Mouse (Mus musculus): ENCODE results near the gene Cacna2d2.
"Not testable (repeated sequence)": the region's sequence is repeated elsewhere in the genome, so short reads cannot be mapped to it uniquely, and the experiment has no call there.

The Cacna2d2 gene

DNA sequence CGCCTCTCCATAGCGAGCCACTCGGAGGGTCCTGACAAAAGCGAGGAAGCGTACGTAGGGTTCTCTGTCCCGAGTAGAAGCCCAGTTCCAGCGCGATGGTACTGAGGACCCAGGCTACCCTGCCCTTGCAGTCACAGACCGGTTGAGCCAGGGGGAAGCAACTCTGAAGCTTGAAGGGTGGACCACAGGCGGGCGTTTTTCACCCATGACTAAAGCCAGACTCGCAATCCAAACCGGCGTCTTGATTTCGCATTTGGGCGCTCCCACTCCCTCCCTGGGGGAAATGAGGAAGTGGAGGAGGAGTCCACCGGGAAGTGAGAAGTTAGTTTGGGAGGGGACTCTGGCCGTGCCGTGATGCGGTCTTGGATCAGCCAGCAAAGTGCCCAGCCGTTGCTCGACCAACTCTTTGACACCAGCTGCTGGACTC lies 155.6 kb downstream of the Cacna2d2 start:
- DNase-seq (ENCODE audit: low spot score), result no peak

DNA sequence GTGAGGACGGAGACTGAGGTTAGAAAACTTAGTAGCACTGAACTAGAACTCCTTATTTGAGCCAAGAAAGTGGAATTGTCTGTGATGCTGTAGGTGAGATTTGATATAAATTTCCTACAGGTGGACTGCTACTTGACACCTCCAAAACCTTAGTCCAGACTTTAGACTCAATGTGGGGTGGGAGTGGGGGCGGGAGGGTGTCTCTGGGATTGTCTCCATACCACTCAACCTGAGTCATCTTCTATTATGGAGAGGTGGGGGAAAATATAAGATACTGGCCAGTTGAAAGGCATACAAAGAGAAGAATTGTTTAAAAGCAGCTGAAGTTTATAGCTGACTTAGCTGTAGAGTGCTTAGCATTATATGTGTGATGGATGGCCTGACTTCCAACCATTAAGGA lies 156.3 kb downstream of the Cacna2d2 start:
- DNase-seq (ENCODE audit: low spot score), result no peak

DNA sequence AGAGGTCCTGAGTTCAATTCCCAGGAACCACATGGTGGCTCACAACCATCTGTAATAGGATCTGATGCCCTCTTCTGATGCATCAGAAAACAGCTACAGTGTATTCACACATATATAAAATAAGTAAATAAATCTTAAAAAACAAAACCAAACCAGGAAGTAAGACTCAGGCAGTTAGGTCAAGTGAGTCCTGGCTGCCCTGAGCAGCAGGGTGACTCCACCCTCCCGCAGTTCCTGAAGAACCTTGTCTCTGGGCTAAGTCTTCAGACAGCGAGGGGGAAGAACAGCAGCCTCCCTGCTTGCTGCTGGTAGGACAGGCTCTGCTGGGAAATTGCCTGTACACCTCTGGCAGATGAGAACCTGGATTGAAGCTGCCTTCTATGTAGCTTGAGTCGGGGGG lies 156.9 kb downstream of the Cacna2d2 start:
- DNase-seq (ENCODE audit: low spot score), result no peak

DNA sequence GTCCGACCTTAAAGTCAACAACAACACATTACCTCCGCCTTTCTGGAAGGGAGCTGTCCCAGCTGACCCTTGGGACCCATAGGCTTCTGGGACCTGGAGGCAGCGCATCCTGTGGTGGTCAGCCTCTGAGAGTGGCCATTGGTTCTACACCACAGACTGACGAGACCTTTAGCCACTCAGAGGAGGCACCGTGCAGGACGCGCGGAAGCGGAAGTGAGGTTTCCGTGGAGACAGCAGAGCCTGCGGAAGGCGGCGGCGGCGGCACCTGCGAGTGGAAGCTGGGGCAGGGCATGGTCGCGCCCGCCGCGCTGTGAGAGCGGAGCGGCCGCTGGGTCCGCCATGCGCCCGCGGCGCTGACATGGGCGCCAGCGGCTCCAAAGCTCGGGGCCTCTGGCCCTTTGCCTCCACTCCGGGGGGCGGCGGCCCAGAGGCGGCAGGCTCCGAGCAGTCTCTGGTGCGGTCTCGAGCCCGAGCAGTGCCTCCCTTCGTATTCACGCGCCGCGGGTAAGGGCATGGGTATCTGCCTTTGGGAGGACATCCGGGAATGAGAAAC lies 163.7 kb downstream of the Cacna2d2 start, which contains the start of gene Tusc2:
TSS of gene Tusc2 (plus strand) at position 227 of the 553 bp plus-strand sequence.
- peak; percentile 90 for DNase-seq (ENCODE audit: low spot score)

DNA sequence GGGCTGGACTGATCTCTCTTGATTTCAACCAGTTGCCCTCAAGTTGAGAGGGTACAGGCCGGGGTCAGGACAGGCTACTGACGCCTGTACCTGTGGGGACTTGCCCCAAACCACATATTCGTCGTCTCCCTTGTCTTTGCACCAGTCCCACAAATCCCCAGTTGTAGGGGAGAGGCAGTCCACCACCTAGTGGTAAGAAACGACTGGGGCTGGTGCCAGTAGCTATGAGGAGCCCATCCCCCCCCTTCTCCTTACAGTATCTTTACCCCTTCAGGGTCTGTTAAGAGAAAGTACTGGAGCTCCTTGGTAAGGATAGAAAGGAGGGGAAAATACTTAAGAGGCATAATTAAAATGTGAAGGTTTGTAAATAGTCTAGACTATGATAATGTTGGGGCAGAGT lies 166.1 kb downstream of the Cacna2d2 start:
- DNase-seq (ENCODE audit: low spot score), result not testable (repeated sequence)

DNA sequence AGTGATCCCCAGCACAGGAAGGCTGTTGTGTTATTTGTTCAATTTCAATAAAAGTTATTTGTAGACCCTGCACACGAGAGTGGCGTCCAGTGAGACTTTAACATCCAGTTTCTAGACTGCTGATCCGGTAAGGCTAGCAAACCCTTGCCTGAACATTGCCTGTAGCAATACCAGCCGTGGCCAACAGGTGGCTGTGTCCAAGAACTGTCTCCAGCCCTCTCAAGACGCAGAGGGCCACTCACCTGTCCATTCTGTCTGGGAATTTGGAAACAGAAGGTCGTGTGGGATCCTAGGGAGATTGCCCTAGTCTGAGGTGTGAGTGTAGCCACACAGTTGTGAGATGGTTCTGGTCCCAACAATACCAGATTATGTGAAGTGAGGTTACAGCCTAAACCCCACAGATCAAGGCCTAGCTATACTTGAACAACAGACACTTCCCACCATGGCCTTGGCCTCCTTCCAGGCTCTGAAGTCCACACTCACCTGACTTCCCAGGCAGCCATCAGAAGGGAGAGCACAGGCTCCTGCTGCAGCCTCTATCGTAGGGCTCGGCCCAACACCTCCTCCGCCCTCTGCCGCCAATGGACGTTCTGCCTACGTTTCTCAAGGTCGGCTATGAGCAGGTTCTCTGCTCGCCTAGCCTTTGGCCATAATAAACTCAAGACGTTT lies 166.8 kb downstream of the Cacna2d2 start:
- peak; percentile 85 for DNase-seq (ENCODE audit: low spot score)

DNA sequence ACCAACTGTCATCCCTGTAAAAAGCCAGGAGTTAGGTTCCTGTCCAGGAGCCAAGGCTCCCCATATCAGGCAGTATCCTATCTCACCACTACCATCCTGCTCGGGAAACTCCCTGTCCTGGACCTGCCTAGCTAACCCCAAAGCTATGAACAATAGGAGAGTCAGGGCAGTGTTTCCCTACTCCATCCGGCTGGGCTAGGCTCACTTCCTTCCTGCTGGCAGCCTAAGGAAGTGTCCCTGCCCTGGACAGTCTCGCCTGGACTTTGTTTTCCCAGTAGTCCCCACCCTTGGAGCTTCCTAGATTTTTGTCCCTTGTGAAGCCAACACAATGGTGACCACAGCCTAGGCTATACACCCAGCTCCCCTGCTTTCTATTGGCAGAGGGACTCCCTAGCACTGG lies 167.4 kb downstream of the Cacna2d2 start:
- DNase-seq (ENCODE audit: low spot score), result no peak

DNA sequence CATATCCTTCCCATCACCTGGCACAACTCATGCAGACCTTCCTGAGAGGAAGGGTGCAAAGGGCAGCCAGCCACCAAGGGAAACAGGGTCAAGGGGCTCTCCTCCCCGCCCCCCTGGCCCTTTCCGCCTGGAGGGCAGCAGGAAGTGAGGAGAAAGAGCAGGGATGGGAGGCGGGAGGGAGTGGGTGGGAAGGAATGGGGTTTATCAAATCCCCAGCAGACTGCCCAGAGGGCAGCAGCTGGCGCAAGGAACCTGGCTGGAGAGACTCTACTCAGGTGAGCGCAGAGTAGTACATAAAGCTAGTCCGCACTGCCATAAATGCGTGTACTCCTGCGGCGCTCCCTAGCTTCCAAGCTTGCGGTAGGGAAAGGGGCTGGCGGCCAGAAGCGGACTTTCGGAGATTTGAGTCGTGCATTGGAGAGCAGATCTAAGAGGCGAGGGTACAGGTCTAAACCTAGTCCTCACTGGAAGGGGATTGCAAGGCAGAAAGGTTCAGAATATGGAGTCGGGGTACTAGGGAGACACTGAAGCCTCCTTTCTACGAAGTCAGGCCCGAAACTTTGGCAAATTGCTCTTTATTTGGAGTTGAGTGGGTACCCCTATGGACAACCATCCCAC lies 168.4 kb downstream of the Cacna2d2 start, which contains the start of gene Hyal2:
TSS of gene Hyal2 (plus strand) at position 244 of the 618 bp plus-strand sequence.
- no peak for DNase-seq (ENCODE audit: low spot score)

DNA sequence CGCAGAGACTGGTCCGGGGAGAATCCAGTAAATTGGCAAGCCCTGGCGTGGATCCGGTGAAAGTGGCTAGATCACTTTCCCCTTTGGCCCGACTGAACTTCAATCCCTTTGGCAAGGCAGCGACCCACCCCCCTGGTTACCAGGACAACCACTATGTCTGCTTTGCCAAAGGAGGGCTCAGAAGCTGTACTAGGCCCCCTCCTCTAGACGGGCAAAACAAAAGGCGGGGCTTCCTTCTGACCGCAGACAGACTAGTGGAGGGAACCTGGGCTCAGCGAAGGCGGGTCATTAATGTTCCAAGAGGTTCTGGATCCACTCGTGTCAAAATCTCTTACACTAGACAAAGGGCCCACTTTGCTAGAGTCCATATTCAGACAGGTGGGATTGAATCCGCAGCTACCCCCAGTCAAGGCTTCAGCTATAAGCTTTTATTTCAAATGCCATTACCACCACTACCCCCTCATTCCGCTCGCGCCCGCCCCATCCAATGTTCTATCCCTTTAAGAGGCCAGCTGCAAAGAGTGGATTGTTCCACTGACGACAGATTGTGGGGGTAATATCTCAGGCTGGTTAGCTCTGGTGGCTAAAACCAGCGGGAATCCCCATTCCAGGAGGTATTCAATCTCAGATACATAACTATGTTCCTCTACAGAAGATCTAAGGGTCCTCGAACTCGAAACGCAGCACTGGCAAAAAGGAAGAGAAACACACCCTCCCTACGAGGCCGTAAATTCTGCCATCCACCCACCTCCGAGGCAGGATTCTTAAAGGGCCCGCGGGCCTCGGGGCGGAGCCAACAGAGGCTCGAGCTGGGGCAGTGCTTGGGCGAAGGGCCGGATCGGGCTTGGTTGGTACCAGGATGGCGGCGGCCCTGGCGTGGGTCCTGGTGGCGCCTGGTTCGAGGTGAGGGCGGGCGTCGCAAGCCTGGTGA lies 169.2 kb downstream of the Cacna2d2 start:
- DNase-seq (ENCODE audit: low spot score), result peak; percentile 89

DNA sequence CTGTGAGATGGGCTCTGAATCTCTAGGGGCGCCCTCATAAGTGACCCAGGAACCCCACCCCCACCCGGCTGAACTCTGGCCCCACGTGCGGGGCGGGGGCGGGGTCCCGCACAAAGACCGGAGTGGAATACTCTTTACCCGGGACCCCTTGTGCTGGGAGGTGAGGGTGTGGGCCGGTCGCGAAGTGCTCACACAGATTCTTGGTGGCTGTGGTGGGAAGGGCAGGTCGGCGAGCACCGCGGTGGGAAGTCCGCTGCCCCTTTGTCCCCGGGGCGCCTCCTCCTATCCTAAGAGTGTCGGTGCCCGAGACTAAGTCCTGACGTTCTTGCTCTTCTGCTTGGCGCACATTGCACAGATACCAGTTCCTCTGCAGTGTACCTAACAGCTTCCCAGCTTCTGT lies 169.9 kb downstream of the Cacna2d2 start:
- no peak for DNase-seq (ENCODE audit: low spot score)

DNA sequence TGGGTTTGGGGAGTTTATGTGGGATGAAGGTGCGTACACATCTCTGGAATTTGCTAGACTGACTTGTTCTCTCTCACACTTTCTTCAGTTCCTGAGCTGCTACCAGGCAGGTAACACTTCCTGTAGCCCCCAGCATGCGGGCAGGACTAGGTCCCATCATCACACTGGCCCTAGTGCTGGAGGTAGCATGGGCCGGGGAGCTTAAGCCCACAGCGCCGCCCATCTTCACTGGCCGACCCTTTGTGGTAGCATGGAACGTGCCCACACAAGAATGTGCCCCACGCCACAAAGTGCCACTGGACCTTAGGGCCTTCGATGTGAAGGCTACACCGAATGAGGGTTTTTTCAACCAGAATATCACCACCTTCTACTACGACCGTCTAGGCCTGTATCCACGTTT lies 170.6 kb downstream of the Cacna2d2 start:
- no peak for DNase-seq (ENCODE audit: low spot score)

DNA sequence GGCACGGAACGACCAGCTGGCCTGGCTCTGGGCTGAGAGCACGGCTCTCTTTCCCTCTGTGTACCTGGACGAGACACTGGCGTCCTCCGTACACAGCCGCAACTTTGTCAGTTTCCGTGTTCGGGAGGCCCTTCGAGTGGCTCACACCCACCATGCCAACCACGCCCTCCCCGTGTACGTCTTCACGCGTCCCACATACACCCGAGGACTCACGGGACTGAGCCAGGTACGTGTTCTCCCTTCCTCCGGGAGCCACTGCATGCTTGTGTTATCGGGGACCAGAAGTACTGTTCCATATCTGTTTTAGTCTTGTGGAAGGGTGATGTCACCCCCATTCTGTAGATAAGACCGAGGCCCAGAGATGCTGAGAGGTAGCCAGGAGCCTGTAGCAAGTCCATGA lies 171.4 kb downstream of the Cacna2d2 start:
- peak; percentile 80 for DNase-seq (ENCODE audit: low spot score)

DNA sequence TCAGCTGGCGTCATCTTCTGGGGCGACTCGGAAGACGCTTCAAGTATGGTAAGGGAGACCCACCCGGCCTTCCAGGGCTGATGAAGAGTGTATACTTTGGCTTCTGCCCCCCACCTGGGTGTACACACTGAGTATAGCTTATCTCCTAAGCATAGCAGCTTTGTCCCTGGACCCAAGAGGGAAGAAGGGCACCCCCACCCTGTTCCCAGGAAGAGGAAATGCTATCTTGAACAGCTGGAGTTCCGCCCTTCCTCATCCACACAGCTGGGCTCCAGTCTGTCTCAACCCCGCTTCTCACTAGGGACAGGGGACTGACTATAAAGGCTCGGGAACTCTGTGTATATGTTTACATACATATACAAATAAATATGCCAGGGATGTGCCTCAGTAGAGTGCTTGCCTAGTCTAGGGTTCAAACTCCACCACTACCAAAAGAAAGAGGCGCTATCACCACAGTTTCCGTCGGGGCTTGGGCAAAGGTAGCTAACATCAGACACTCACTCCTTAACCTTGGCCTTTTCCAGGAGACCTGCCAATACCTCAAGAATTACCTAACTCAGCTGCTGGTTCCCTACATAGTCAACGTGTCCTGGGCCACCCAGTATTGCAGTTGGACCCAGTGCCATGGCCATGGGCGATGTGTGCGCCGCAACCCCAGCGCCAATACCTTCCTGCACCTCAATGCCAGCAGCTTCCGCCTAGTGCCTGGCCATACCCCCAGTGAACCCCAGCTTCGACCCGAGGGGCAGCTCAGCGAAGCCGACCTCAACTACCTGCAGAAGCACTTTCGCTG lies 172.3 kb downstream of the Cacna2d2 start:
- no peak for DNase-seq (ENCODE audit: low spot score)

DNA sequence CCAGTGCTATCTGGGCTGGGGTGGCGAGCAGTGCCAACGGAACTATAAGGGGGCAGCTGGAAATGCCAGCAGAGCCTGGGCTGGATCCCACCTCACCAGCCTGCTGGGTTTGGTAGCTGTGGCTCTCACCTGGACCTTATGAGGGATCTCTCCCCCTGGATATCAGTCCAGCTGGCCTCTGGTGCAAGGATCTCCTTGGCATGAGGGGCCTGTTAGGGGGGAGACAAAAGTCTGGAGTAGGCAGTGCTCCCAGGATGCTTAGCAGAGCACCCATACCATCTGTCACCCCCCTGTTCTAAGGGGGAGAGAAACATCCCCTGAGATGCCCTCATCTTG lies 172.9 kb downstream of the Cacna2d2 start:
- DNase-seq (ENCODE audit: low spot score), result no peak

DNA sequence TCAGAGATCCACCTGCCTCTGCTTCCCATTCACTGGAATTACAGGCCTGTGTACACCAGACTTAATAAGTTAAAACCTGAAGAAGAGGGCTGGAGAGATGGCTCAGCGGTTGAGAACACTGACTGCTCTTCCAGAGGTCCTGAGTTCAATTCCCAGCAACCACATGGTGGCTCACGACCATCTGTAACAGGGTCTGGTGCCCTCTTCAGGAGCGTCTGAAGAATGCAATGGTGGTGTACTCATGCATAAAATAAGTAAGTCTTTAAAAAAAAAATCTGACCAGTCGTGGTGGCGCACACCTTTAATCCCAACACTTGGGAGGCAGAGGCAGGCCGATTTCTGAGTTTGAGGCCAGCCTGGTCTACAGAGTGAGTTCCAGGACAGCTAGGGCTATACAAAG lies 174.4 kb downstream of the Cacna2d2 start:
- DNase-seq (ENCODE audit: low spot score), result not testable (repeated sequence)

DNA sequence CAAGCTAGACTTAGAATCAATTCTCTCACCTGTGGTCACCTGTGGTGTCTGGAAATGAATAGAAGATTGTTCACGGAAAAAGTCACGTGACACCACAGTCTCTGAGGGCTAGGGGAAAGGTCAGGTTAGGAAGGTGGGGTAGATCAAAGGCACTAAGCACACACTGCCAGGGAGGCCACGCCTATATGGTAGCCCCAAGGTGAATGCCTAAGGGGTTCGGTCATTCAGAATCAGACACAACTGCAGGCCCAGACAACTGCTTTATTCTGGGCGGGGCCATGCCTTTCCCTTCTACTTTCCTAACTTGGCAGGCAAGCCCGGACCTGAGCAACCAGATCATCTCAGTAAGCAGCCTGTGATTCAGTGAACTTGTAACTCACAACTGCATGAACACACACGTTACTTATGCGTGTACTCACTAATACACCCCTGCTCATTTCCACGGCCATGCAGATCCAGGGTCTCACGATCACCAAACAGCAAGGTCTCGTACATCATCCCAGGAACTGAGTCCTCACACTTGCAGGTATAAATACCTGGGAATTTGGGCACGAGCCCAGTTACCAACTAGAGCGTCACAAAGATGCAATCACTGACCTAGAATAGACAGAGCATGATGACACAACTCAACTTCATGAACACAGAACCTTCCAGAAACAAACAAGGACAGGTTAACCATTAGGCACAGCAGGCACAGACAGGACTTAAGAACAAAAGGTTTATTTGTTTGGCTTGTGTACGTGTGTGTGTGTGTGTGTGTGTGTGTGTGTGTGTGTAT lies 176.4 kb downstream of the Cacna2d2 start:
- no peak for DNase-seq (ENCODE audit: low spot score)

DNA sequence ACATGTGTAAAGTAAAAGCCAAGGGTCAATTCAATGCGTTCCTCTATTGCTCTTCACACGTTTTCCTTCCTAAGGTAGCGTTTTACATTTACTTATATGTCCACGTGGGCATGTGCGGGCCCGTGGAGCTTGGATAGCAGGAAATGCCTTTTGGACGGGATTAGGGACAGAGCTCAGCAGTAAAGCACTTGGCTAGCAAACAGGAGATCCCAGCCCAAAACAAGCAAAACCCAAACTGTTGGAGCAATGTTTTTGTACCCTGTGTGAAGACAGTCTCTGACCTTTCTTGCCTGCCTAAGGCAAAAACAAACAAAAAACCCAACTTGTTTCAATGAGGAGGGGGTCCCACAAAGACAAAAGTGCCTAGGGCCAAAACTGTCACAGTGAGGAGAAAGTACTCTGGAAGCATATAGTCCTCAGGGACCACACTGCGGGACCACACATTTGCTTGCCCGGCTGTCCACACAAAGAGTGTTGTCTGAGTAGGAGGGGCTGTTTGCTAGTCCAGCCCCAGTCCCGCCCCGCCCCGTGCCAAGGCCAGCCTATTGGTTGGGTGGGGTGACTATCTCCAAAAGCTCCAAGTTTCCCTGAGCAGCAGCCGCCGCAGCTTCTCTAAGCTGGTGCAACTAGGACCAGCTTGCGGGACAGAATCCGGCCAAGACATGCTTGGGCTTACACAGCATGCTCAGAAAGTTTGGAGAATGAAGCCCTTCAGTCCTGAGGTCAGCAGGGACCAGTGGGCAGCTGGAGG lies 177.1 kb downstream of the Cacna2d2 start, which contains the start of gene Hyal1:
TSS of gene Hyal1 (plus strand) at position 571 of the 751 bp plus-strand sequence.
- peak; percentile 84 for DNase-seq (ENCODE audit: low spot score)

DNA sequence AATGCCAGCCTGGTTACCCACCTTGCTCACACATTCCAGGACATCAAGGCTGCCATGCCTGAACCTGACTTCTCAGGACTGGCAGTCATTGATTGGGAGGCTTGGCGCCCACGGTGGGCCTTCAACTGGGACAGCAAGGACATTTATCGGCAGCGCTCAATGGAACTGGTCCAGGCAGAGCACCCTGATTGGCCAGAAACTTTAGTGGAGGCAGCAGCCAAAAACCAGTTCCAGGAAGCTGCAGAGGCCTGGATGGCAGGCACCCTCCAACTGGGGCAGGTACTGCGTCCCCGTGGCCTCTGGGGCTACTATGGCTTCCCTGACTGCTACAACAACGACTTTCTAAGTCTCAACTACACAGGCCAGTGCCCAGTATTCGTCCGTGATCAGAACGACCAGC lies 178.5 kb downstream of the Cacna2d2 start:
- DNase-seq (ENCODE audit: low spot score), result no peak

DNA sequence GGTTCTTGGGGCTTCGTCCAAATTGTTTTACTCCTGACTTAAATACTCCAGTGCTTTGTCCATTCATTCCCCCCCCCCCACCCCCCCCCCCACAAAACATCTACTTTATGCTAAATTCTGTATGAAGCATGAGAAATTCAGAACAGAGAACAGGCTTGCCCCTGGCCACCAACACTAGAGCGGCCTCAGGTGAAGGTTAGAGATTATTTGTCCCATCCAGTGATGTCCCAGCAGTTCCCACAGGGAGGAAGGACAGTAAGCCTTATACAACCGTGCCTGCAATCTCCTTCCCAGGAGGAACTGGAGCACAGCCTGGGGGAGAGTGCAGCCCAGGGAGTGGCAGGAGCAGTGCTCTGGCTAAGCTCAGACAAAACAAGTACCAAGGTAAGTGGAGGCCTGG lies 179.2 kb downstream of the Cacna2d2 start, which contains the start of gene Naa80:
TSS of gene Naa80 (plus strand) at position 301 of the 400 bp plus-strand sequence.
- DNase-seq (ENCODE audit: low spot score), result no peak

Measured in c-Kit-positive CD71-positive TER-119-positive erythroid progenitor cells, embryonic 14.5 days (primary cell).